Mouse (Mus musculus) testis, postnatal 14 days (tissue): Measurements from ENCODE around the gene Ppm1e.
"Not testable (repeated sequence)": the region's sequence is repeated elsewhere in the genome, so short reads cannot be mapped to it uniquely, and the experiment has no call there.

Experiments used
- DNase-seq: peaks from one replicate; pipeline ENCODE4 v3.0.0; 2021; ENCODE audit warnings: low spot score

Gene Ppm1e

DNA sequence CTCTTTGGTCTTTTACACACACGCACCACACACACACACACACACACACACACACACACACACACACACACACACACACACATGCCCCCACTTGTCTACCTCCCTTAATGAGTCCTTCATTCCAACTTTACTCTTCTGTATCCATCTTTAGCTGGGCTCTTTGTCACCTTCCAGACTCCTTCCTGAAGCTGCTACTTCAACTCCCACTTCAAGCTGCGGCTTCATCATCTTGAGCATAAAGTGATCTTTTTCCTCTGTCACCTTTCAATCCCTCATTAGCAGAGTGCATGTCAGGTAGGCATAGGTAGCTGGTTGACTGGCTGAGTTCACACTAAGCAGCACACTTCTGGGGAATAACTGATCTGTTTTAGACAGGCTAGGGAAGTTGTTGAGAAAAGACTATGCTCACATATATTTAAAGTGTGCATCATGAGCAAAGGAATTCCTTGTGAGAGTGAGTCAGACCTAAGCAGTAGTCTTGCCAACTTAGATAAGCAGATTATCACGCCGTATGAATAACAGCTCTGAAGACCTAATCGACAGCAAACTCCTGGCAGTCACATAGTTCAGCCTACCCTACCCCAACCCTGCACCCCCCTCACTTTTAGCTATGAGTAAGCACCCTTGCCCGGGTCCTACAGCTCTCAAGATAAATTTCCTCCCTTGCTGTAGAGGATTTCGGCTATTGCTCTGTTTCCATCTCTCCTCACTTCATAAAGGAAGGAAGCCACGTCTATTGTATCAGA, 49.3 kb downstream of the Ppm1e start:
- no peak for DNase-seq

- no peak for DNase-seq
Observed at GRCm38 (mm10) chr11:87299066-87299465, 59.8 kb downstream of the Ppm1e start.

- DNase-seq: no peak
Observed at GRCm38 (mm10) chr11:87296467-87296866, 62.4 kb downstream of the Ppm1e start.

GRCm38 (mm10) chr11:87295636-87296035, 63.2 kb downstream of the Ppm1e start:
- no peak for DNase-seq

- no peak for DNase-seq
Observed at GRCm38 (mm10) chr11:87289313-87289712, 69.5 kb downstream of the Ppm1e start.

DNA sequence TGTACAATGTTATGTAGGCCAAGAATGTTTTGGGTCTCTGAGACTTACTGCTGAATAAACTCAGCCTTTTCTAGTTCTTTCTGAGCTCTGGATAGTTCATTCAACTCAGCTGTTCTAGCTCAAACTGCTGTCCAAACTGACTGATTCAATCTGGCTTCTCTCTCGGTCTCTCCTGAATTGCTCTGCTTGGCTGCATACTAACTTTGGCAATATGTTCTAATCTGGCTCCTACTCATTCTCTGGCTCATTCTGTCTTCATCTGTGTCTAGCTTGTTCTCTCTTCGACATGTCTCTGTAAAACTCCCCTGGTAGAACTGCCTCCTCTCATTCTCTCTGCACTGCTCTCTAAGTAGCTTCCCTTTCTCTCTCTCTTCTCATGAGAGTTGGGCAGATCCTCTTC, 72.6 kb downstream of the Ppm1e start:
- DNase-seq: no peak

DNA sequence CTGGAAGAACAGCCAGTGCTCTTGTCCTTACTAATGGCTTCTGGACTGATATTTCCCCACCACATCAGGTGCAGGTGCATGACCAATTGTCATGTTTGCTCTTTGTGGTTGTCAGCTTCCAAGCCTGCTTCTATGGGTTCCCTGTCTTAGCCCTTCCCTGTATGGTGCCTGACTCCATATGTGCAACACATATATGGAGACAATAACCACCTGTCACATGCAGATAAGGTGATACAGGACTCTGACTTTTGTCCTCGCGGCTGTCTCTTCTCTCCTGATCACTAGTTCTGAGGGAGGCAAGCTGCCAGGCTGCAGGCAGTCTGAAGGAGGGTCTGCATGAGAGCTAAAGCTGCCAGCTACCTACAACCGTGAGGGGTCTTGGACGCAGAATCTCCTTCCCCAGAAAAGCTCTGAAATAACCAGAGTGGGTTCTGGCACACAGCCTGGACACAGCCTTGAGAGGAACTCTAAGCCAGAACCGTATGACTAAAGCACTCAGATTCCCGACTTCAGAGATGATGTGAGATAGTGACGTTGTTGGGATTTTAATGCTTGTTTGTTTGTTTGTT, 76.8 kb downstream of the Ppm1e start:
- no peak for DNase-seq

GRCm38 (mm10) chr11:87279461-87279860, 79.4 kb downstream of the Ppm1e start:
- no peak for DNase-seq

DNA sequence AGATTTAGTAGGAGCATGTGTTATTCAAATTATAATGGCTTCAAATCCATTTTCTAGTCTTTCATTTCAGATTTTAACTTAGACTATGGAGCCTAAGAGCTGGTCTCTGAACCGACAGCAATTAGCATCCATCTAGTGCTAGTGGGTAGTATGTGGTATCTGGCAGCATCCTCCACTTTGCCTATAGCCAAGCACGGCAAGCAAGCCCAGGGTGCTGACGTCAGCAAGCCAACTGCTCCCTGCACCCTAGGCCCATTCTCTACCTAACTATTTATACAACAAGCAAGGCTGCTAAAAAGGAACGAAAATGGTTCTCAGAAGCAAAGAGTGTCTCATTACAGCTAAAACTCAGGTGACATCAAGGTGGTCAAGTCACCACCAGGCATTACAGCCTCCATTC, 80.0 kb downstream of the Ppm1e start:
- DNase-seq: no peak

DNA sequence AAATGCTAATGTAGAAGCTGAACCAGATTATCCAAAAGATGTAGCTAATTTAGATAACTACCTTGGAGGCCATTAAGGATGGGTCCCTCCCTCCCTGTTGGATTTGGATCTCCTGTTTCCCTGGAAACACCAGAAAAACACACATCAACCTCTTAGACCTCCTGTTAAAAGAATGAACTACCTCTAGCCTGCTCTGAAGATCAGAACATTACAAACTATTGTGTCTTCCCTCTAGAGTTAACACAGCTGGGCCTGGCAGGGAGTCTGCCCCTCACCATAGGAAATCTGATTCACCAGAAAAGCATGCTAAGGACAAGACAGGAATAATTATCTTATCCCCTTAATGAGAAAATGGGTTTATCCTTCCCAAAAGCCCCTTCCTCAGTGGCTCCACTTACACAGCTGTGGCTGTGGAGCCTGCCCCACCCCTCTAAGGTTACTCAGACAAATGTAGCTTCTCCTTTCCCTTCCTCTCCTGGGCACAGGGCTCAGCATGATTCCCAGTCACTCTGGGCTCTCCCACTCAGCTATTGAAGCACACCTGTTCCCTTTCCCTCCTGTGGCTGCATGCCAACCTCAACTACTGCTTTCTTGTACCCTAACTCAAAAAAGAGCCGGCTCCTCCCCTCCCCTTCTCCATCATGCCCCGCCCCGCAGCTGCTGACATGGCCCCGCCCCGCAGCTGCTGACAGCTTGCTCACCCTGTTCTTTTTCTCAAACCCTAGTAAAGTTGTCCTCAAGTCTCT, 82.4 kb downstream of the Ppm1e start:
- DNase-seq: no peak

GRCm38 (mm10) chr11:87275420-87276048, 83.3 kb downstream of the Ppm1e start:
- no peak for DNase-seq

- no peak for DNase-seq
Observed at GRCm38 (mm10) chr11:87272725-87273124, 86.1 kb downstream of the Ppm1e start.

- DNase-seq: no peak
Observed at GRCm38 (mm10) chr11:87271479-87271878, 87.3 kb downstream of the Ppm1e start.

DNA sequence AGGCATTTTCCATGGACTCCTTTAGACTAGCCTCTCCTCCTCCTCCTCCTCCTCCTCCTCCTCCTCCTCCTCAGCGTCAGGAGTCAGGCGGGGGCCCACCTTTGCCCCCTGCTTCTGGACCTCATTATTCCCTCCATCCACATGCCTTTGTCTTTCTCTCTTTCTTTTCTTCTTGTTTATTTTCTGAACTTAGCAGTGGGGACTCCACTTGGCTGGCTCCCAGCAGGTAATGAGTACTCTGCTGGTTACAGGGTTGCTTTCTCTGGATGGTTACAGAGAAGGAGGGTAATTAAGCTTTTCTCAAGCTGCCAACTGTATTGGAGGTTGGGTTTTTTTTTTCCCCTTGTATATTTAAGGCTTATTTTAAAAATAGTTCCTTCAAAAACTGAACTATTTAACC, 87.9 kb downstream of the Ppm1e start:
- DNase-seq: no peak

DNA sequence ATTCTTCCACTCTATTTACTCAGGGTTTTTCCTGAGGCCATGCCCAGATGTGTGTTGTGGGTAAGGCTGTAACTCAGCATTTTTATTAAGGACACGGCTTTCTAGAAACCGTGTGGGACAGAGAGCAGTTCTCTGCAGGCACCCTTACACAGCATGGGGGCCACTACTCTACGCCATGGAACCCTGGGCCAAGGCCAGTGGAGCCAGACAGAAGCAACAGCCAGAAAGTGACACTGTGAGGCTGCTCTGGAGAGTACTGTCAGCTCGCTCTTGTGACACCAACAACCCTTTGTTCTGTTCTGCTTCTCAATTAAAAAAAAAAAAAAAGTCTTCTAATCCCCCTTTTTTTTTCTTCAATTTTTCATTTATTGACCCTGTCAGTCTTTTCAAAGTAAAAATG, 88.4 kb downstream of the Ppm1e start:
- DNase-seq: no peak

- DNase-seq: no peak
Observed at GRCm38 (mm10) chr11:87268803-87269202, 90.0 kb downstream of the Ppm1e start.

GRCm38 (mm10) chr11:87266246-87266645, 92.6 kb downstream of the Ppm1e start:
- no peak for DNase-seq

DNA sequence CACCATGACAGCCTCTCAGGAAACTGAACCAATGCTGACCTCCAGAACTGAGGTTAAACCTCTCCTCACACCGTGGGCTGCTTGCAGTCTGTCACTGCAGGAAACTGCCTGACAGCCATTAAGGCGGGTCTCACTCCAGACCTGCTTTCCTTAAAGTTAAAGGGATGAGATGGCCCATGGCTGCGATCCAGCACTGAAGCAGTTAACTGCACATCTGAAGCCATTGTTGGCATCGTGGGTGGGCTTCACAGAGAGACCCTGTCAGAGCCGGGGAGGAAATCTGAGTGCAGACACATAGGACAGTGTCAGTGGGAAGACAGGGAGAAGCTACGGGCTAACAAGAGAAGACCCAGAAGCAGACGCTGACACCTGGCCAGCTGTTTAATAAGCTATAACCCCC, 94.9 kb downstream of the Ppm1e start:
- DNase-seq: no peak

DNA sequence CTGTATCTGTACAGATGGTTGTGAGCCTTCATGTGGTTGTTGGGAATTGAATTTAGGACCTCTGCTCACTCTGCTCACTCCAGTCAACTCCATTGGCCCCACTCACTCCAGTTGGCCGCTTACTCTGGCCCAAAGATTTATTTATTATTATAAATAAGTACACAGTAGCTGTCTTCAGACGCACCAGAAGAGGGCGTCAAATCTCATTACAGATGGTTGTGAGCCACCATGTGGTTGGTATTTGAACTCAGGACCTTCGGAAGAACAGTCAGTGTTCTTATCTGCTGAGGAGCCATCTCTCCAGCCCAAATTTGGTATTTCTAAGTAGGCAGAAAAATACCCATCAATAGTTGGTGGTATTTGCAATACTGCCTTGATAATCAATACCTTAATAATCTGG, 97.1 kb downstream of the Ppm1e start:
- not testable (repeated sequence) for DNase-seq

GRCm38 (mm10) chr11:87259792-87260191, 99.0 kb downstream of the Ppm1e start:
- no peak for DNase-seq

DNA sequence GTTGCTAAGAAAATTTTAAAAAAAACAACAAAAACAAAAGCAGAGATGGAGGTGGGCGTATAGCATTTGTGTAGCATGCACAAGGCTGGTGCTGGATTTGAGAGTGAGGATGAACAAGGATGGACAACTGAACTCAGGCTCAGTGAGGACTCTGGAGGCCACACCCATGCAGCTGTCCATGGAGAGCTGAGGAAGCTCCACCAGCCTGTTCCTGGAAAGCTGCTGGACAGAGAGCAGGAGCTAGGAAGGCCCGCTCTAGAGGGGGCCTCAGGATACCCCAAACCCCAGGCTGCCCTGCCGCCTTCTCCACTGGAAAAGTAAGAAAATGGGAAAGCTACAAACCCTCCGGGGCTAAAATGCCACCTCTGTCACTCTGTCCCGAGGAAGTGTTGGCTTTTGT, 101.5 kb downstream of the Ppm1e start:
- DNase-seq: no peak

DNA sequence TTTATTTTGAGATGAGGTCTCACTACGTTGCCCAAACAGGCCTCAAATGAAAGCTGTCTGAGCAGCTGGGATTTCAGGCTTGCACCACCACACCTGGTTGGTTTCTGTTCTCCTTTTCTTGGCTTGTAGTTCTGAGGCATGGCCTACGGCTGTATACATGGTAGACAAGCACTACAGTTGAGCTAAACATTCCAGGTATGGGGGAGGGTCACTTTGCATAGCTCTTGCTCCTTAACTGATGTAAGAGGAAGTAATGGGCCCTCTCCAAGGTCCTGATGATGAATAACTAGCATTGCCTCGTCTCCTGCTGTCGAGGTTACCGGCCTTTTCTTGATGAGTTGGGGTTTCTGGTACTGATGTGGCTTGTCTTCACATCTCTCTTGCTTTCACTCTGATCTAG, 104.7 kb downstream of the Ppm1e start:
- DNase-seq: no peak

- DNase-seq: no peak
Observed at GRCm38 (mm10) chr11:87253294-87253693, 105.5 kb downstream of the Ppm1e start.
